Mouse (Mus musculus): Measurements from ENCODE around the gene Erc2. TPM values are rescaled to one million over a fixed set of nuclear protein-coding genes. Genes with fewer than 3 reads are reported as not detected.

Erc2 gene
- polyA plus RNA-seq, 1 experiment: 1.0 TPM

DNA sequence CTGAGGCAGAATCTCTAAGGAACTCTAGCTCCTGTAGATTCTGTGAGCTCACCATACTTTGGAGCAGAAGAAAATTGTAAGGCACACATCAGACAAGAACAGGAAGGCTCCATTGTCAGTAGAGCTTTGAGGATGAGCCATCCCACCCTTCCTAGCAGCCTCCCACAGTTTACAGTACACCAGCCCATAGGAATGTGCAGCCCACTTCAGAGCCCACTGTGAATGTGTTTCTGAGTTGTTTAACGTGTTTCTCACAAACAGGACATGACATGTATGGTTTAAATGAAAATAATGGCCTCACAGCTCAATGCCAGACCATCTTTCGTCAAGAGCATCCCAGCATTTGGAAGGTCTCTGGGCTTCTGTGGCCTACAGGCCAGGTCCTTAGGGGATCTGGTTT is 549.1 kb downstream of the Erc2 start:
- no peak for DNase-seq (ENCODE audit: low spot score)

DNA sequence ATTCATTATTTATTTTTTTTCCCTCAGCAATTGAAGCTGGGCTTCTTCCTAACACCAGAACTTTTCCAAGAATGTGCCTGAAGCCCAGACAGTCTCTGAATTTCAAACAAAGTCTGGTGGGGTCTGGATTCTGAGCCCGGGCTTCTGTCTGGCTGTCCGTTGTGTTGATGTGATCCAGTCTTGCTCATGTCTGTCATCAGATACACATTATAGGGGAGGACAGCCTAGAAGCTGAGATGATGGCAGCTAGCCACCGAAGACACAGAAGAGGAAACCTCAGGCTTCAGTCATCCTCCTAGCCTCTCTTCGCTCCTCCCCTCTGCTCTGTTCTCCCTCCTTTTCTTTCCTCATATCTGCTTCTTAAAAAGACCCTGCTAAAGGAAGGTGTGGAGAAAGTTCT is 551.5 kb downstream of the Erc2 start:
- no peak for DNase-seq (ENCODE audit: low spot score)

DNA sequence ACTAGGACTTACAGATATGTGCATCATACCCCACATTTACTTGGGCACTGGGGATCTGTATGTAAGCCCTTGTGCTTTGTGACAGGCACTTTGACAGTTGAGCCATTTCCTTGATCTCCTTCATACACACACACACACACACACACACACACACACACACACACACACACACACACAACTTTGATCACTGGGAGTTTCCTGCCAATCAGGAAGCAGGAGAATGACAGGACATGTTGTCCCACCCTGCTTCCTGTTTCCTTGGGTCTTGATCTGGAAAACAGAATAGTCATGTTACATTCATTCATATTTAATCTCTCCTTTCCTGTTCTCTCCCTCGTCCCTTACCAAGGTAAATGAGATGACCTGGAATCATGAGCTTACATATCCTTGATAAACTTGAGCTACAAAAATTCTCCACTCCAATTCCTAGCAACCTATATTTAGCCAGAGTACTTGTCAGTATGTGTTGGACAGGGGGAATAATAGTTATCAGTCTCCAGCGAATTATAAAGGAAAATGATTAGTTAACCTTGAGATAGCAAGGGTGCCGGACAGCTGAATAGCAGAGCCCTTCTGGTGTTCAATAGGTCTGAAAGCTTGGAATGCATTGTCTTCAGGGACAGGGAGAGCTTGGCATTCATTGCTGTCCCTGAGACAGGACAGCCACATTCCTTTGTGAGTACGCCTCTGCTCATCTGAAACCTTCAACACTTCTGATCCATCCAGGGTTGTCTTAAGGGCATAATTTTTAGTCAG is 559.0 kb downstream of the Erc2 start:
- no peak for DNase-seq (ENCODE audit: low spot score)

DNA sequence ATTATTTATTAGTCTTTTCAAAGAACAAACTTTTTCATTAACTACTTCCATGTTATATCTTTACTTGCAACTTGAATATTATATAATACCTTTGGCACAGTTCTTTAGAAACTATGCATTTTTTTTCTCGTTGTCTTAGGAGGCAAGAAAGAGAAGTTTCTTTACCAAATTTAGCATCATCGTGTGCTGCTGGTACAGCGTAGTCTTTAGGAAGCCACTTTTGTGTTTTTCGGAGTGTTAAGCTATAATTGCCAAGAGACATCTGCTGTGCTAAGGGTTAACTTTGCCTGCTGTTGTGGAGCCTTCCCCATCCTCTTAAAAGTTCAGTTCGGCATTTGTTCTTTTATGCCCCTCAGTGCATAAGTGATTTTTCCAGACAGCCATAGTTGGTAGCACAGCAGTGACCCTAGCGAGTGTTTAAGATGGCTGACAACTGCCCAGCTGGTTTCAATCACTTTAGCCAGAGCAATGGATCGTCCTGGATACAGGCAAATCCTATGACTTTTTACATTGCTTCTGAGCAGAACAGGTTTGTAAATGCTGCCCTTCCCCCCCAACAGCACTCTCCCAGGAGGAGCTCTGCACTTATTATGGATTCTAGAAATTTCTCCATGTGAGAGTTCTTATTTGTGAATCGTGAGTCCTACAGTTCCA is 570.6 kb downstream of the Erc2 start:
- DNase-seq (ENCODE audit: low spot score): no peak

DNA sequence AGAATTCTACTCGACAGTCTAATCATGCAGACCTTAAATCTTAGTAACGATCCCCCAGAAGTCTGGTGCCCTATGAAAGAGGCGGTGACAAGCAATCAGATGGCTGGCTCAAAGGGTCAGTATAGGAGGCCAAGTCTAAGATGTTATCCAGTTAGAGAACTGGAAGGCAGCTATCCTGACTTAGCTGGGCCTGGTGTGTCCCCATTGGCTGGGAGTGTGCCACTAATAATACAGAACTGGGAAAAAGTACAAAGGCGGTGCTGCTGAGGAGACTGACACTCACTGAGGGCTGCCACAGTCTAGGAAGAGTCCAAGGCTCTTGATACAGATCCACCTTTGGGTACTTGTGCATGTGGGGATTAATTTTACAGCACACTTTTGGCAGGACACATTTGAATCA is 581.6 kb downstream of the Erc2 start:
- DNase-seq (ENCODE audit: low spot score): no peak

DNA sequence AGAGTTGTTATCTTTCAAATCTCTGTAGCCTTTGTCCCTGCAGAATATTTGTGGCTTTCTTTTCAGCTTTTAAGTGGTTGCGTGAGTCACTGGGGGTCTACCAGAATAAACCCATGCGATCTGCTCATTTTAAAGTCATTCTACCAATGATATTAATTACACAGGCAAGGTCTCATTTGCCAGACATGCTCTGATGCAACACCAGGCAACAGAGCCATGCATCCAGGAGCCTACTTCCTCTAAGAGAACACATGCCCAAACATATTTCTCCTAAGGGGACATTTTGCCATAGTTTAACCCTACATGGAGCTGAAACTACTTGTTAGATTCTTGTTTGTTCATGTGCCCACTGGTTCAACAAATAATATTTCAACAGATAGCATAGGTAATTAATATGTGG is 584.1 kb downstream of the Erc2 start:
- DNase-seq (ENCODE audit: low spot score): no peak

DNA sequence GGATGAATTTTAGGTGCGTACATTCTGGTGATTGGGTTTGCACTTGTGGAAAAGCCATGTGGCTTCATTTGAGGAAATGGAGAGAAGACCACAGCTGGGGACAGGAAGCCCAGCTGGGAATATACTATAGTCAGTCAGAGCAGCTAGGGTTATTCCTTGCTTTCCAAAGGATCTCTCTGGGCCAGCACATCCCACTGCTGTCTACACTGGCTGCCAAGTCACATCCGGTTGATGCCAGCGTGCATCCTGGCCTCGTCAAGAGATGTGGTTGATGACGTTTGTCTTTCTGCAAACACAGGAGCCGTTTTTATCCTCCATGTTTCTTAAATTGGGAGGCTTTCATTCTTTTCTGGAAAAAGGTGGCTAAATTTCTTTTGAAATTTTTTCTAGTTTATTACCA is 603.3 kb downstream of the Erc2 start:
- no peak for DNase-seq (ENCODE audit: low spot score)

DNA sequence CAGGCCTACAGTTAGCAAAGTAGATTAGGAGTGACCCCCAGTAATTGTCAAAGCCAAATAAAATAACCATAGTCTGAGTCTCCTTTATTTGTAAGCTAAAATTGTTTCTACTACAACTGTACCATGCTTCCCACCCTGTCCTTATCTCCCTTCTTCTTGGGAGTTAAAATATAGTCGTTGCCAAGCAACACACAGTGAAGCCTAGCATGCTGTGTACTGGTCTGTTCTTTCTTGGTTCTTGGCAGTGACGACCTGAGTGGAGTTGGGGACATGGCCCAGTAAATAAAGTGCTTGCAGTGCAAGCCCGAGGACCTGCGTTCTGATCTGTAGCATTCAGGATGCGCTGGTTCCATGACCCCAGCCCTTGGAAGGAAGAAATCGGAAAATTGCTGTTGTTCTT is 608.3 kb downstream of the Erc2 start:
- no peak for DNase-seq (ENCODE audit: low spot score)

DNA sequence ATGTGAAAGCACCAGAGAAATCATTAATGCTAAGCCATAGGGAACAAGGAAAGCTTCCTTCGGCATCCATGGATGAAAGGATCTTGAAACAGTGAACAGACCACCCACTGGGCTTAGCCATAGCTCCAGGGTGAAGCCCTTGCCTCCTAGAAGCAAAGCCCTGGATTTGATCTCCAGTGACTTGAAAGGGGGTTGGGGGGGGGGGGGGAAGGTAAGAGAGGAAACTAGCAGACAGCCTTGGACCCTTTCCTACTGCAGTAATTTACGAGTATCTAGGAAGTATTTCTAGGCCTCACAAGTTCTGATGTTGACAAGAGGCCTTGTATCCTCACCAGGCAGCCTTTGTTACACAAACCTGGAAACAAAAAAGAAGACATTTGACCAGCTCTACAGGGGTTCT is 609.0 kb downstream of the Erc2 start:
- DNase-seq (ENCODE audit: low spot score): no peak

DNA sequence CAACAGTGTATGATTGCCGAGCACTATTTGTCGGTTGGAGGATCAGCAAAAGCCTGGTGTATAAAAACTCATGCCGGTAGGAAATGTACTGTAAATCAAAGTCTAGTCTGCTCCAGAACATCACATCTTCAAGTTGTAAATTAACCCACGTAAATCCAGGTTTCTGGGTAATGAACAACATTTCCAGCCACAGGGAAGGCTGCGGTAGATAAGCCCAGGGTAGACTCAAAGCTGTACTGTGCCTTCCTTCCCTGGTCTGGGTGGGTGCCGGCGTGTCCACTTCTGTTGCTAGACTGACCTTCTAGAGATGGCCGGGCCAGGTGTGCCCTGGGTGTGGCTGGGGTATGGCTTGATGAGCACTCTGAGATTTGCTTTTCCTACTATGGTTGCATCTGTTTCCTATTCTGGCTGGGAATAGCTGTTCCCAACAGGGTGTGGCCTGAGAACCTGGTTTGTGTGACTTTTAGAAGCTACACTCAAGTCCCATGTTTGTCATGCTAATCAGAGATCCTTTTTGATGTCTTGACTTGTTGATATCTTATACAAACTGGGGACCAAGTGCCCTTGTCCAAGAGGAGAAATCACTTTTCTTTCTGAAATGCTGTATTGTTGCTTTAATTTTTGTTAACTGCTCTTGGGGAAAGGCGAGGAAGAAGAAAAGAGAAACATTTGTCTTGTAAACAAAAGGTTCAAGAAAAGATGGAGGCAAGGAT is 616.3 kb downstream of the Erc2 start:
- no peak for DNase-seq (ENCODE audit: low spot score)

DNA sequence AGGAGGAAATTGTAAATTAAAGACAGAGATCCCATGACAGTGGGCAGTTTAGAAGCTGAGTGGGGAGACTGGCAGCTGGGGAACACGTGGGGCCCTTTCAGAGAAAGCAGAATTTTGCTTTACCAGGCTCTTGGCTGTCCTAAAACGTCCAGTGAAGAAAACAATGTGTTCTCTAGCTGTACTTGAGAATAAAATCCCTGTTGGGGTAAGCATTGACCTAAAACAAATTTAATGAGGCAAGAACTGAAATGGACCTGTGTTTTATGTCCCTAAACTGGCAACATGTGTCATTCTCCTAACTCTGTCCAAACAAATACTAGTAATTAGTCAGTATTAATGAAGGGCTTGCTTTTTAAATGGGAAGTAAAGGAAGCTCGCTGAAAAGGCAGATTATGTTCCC is 617.9 kb downstream of the Erc2 start:
- no peak for DNase-seq (ENCODE audit: low spot score)

DNA sequence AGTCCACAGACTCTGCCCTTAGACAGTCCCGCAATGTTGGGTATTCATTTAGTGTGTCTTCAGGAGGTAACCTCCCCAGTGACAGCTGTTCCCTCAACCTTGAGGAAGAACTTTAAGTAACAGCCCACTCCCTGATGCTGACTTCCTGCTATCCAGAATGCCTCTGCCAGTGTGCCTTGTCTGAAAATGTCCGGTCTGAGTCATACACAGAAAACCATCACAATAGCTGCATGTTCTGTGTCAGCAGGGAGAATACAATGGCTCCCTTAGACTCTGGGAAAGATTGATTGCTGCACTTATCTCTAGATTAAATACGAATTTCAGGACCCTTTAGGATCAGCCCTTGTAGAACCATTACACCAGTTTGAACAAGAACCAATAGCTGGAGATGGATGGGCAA is 620.5 kb downstream of the Erc2 start:
- DNase-seq (ENCODE audit: low spot score): no peak

DNA sequence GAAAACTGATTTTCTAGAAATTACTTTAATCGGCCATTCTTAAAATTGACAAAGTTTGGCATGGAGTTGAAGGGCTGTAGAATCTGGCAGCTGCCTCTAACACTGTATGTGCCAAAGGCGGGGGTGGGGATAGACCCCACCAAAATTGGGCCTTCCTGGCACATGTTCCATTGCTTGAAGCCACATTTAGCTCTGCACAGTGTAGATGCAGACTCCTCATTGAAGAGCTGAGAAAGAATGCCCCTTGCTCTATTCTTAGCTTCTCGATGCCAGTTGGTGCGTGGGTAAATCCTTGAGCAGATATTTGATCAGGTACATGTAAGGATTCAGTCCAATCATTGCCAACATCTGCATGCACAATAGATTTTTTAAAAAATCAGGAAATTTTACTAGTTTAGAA is 621.2 kb downstream of the Erc2 start:
- DNase-seq (ENCODE audit: low spot score): no peak

DNA sequence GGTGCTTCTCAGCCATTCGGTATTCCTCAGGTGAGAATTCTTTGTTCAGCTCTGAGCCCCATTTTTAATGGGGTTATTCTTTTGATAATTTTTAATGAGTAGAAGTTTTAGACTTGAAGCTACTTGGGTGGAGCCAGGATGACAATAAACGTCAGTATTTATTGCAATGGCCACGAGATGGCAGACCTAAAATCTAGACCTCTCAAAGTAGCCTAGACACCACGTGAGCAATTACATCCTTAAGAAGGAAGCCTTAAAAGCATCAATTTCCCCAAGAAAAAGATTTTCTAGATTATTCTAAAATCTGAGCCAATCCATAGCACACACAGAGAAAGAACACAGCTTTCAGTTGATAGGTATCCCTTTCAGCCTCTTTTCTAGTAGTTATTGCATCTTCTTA is 640.5 kb downstream of the Erc2 start:
- DNase-seq (ENCODE audit: low spot score): no peak

DNA sequence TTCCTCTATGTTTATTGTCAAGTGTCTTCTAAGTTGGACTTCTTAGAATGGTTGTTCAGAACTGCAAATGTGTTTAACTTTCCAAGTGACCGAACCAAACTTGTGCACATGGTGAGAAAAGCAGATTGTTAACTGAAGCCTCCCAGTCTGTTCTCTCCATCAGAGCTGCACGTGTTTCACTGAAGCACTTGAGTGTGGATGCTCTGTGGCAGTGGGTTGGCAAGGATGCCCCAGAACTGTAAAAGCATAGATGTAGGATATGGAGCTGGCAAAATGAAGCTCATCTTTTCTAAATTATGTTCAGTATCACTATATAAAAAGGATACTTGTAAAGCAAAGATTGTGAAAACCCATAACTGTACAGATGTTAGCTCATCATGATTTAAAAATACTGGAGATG is 645.1 kb downstream of the Erc2 start:
- no peak for DNase-seq (ENCODE audit: low spot score)

DNA sequence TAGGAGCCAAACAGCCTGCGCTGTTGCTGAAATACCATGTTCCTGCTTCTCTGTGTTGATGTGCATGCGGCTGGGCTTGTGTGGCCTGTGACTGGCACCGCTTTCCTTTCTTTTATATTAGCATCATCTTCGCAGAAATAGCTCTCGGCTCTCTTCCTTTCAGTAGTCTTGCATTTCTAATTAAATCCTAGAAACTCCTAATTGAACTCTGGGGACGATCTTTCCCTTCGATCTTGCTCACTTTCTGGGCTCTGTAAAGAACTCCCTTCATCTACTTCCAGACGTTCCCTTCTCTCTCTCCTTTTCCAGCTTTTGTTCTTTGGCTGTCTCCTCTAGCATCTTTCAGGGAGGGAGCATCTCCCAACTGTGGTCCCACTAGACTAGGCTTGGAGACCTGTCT is 649.6 kb downstream of the Erc2 start:
- DNase-seq (ENCODE audit: low spot score): no peak

DNA sequence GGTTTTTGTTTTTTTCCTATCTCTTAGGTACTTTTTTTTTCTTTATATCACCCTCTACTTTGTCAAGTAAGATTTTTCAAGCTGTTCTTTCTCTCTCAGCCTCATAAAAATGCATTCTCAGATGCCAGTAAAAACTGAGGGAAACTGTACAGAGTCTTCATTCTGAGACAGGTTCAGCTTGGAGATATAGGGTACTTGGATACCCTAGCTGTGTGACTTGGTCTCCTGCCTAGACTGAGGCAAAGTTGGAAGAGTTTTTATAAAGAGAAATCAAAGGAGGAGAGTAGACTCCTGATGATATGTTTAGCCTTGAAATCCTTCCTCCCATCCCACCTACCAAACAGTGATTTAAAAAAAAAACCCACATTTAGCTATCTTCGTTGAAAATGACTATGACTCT is 651.4 kb downstream of the Erc2 start:
- no peak for DNase-seq (ENCODE audit: low spot score)

DNA sequence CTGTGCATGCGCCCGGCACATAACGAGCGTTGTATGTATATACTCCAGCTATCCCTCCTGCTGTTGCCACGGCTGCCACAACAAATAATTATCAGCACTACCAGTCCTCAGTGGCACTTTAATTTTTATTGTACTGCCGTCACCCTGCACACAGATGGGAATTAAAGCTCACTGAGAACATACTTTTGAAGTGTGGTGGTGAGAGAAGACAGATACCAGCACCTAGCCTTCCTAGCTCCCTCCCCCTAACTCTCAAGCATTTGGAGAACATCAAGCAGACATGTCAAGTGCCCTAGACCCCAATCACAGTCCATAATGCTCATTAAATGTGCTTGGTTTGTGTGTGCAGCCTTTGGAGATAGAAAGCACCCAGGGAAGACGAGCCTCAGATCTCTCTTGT is 652.6 kb downstream of the Erc2 start:
- no peak for DNase-seq (ENCODE audit: low spot score)

DNA sequence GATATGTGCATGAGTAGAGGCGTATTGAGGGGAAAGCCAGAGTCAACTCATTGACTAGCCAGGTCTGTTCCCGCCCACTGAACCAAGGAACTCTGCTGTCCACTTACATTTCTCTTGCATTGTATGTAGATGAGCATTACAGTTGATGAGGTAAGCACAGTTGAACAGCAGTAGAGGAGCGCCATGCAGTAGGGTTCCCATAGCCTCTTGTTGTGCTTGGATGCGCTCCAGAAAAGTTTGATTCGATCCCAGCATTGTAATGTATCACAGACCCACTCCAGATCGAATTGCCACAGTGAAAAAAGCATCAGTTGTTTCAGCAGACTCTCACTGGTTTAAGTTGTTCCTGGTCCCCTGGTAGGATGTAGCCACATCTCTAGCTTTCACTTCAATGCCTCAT is 656.7 kb downstream of the Erc2 start:
- no peak for DNase-seq (ENCODE audit: low spot score)

DNA sequence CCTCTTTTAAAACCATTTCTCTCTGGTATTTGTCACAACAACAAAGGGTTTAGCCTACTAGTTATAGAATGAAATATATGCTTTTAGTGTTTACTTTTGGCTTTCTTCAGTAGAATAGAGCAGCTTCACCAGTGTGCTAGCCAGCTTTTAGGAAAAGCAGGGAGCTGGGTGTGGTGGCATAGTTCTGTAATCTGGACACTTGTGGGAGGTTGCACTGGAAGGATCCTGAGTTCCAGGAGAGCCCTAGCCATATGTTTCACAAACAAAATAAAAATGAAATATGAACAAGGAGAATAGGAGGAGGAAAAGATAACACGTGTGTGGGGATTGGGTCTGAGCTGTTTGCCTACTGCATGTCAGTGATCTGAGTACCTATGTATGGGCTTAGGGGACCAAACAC is 658.1 kb downstream of the Erc2 start:
- DNase-seq (ENCODE audit: low spot score): no peak

DNA sequence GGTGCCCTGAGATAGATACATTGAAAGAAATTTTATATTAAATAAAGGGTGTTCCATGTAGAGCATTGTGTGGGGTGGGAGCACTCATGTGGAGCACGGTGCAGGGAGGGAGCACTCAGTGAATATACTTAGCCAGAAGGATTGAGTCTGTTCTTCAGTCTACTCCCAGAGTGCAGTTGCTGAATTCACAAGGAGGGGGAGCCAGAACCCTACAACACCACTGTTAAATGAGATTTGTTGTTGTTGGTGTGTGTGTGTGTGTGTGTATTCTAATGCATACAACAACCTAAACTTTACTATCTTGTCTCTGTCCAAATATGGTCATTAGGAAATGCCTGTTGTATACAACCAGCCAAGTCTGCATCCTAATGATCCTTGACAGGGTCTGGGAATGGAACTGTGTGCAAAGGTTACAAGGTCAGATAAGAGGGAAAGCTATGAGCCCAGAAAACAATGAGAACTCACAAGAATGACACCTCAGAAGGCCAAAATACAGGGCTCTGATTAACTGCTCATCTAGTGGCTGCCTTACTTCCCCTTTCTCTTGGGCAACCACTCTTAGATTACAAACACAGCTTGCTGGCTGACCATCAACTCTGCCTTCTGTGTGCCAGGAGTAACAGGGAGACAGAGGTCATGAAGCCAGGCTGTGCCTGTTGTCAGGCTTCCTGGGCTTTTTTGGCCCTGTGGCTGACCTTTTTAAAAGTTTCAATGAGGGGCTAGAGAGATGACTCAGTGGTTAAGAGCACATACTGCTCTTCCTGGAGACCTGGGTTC is 661.3 kb downstream of the Erc2 start:
- no peak for DNase-seq (ENCODE audit: low spot score)

DNA sequence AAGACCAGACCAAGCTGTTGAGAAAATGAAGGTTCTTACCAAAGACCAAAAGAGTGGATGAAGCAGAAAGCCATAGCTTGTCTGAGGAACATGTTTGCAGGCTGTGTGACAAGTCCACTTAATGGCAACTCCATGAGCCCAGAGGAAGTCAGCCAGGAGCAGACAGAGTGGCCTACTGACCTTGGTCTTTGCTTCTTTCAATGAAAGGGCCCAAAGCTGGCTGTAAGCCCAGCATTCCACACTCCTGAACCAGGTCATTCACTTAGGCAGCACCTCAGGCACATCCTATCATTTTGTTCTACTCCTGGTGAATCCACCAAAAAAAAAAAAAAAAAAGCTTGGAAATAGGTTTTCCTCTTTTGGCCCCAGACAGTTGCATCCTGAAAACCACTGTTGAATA is 664.3 kb downstream of the Erc2 start:
- DNase-seq (ENCODE audit: low spot score): no peak

All from urinary bladder, adult 2 months (tissue).